Mouse (Mus musculus) central nervous system, embryonic 11.5 days (tissue): ENCODE measurements around the gene Tigd2. TPM values are rescaled to one million over a fixed set of nuclear protein-coding genes. Genes with fewer than 3 reads are reported as not detected.

Experiments
- polyA plus RNA-seq: library from polyadenylated mRNA; depleted of rRNA; stranded (reverse); fragments of >200 nt; gene quantifications from 2 replicates; pipeline ENCODE4 v1.2.3, GENCODE M21; 2012; rRNA removed

Tigd2 gene
- 4.0 and 5.0 TPM in 2 replicates for polyA plus RNA-seq

GRCm38 (mm10) chr6:59208685-59209298 lies at the start of gene Tigd2:
Gene Tigd2, plus strand, starts transcription at chr6:59208870.

Other genes starting within 250 kb of the Tigd2 start
- gene Fam13a, start 184.3 kb upstream of the Tigd2 start, polyA plus RNA-seq, result 1.5 and 2.1 TPM in 2 replicates
- 0.07 and 0.17 TPM in 2 replicates for gene Gprin3, start 217.4 kb downstream of the Tigd2 start, polyA plus RNA-seq